Mouse (Mus musculus) brain, embryonic 14.5 days (tissue): Measurements from ENCODE around the gene Hist1h4a.

Experiments used
- CTCF ChIP-seq: fragments of 200-500 bp; IDR thresholded peaks from 2 replicates; pipeline ENCODE4 v1.5.1; 2012; ENCODE audit warnings: inconsistent platforms, mild to moderate bottlenecking, moderate library complexity, borderline replicate concordance; ENCODE audit not compliant: insufficient read depth, insufficient read length; ENCODE audit errors: extremely low read depth
- POLR2A ChIP-seq: fragments of 200-500 bp; IDR thresholded peaks from 2 replicates; pipeline ENCODE4 v1.6.1; 2012; ENCODE audit warnings: mild to moderate bottlenecking, inconsistent platforms, borderline replicate concordance; ENCODE audit not compliant: poor library complexity, insufficient read depth, insufficient read length, severe bottlenecking; ENCODE audit errors: extremely low read depth

GRCm38 (mm10) chr13:23757921-23758320 is 3.1 kb downstream of the Hist1h4a start:
- no peak for TF ChIP-seq POLR2A
- TF ChIP-seq CTCF = no peak
